Mouse (Mus musculus) megakaryocyte, embryonic 14.5 days (primary cell): ENCODE measurements around the gene Prph.

Source experiments
- FLI1 ChIP-seq: IDR thresholded peaks from 2 replicates; pipeline ENCODE4 v1.6.1; 2012; ENCODE audit warnings: low read length, inconsistent platforms, mixed read lengths
- GATA1 ChIP-seq: IDR thresholded peaks from 3 replicates; pipeline ENCODE4 v1.6.1; 2012; ENCODE audit warnings: mixed read lengths, low read length, inconsistent platforms, borderline replicate concordance

DNA sequence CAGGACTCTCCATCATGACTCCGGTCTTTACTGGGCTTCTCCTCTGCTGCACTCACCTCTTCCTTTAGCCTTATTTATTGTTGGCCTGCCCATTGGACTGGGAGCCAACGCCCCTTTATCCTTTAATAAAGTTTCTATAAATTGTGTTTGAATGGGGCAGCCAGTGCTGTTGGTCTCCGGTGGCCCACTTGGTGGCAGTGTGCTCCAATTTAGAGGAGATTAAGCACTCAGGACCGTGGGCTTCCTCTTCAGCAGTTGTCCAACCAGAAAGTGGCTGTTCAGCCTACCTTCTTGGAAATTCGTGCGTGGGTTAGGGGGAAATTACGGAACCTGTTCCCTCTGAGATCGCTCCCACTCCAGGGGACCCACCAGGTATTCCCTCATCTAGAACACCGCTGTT is 28.3 kb downstream of the Prph start:
- TF ChIP-seq GATA1 (no peak), FLI1 (no peak)
